Mouse (Mus musculus): ENCODE results near the gene Rassf4. TPM values are rescaled to one million over a fixed set of nuclear protein-coding genes. Genes with fewer than 3 reads are reported as not detected.

Gene Rassf4
- total and polyA plus RNA-seq, 3 experiments, result 17.3 to 69.0 (median 32.3) TPM

- peak; percentile 80 for TF ChIP-seq TCF12 (IDR thresholded peaks at IDR 0.05; ENCODE audit: low read depth, low read length)
- TF ChIP-seq HCFC1 (IDR thresholded peaks at IDR 0.05; ENCODE audit: low read depth, low read length), result no peak
- TF ChIP-seq GABPA (IDR thresholded peaks at IDR 0.05; ENCODE audit: insufficient replicate concordance, low read depth, low read length), result no peak
Observed at GRCm38 (mm10) chr6:116667382-116667781, 6.4 kb downstream of the Rassf4 start (continued).

- DNase-seq (ENCODE audit: extremely low read depth), result no peak
- Histone ChIP-seq H3K9ac (ENCODE audit: insufficient read depth, low read depth) (no peak overlapping the region), H3K27me3 (replicated peaks) (no peaks in the 10 kb centered on the region), H3K27ac (ENCODE audit: insufficient read depth, low read depth) (0 out of 2 replicates have a peak overlapping the region, but pooled peaks have one; percentile 15), H3K4me2 (ENCODE audit: insufficient read depth, low read depth, poor library complexity, severe bottlenecking) (peak overlapping the region; percentile 24; the same call in 1 of the 2 replicates), H3K4me1 (ENCODE audit: control insufficient read depth in 1 of 2, insufficient read depth in 2 of 2) (peaks cover 34 to 90% of the 10 kb centered on the region in 2 experiments), H3K36me3 (replicated peaks in 1 of 2; ENCODE audit: control insufficient read depth in 1 of 2, insufficient read depth in 1 of 2, low read length in 1 of 2) (peaks cover 17 to 57% of the 10 kb centered on the region in 2 experiments), H3K9me3 (replicated peaks; ENCODE audit: low read length) (no peaks in the 10 kb centered on the region), H3K4me3 (replicated peaks in 1 of 3; ENCODE audit: low read depth in 2 of 3, low read length in 2 of 3, poor library complexity in 1 of 3) (no peak overlapping the region), H3K79me2 (replicated peaks; ENCODE audit: control insufficient read depth, extremely low read depth, insufficient read depth, poor library complexity, severe bottlenecking) (peaks cover 77% of the 10 kb centered on the region)
- in situ Hi-C loops (cut with MboI; ENCODE audit: low pct_ligation_motif_present, low pct_unique_long_range_greater_than_20kb, low sequenced_read_pairs) (no loop called here), dilution Hi-C loops (cut with MboI; ENCODE audit: extremely low pct_ligation_motif_present, extremely low pct_unique_long_range_greater_than_20kb, low sequenced_read_pairs) (no loop called here)
- TF ChIP-seq KAT2A (IDR thresholded peaks at IDR 0.05; ENCODE audit: insufficient replicate concordance, low read length) (no peak), RAD21 (IDR thresholded peaks at IDR 0.05; ENCODE audit: low read depth, low read length) (no peak), CTCF (conservative IDR thresholded peaks at IDR 0.05 in 1 of 2, IDR thresholded peaks at IDR 0.05 in 1 of 2; ENCODE audit: low read depth in 2 of 2, low read length in 2 of 2) (no peak), MAX (IDR thresholded peaks at IDR 0.05; ENCODE audit: low read length) (no peak), PAX5 (IDR thresholded peaks at IDR 0.05; ENCODE audit: low read length) (no peak), TBP (conservative IDR thresholded peaks at IDR 0.05; ENCODE audit: low read depth, low read length) (no peak), NRF1 (IDR thresholded peaks at IDR 0.05; ENCODE audit: low read depth, low read length) (no peak), UBTF (IDR thresholded peaks at IDR 0.05; ENCODE audit: low read depth, low read length) (no peak), JUN (IDR thresholded peaks at IDR 0.05; ENCODE audit: insufficient read depth, low read depth, low read length) (no peak), USF1 (IDR thresholded peaks at IDR 0.05; ENCODE audit: low read depth, low read length) (no peak), POLR2AphosphoS2 (IDR thresholded peaks at IDR 0.05; ENCODE audit: low read depth, low read length) (no peak), GABPA (IDR thresholded peaks at IDR 0.05; ENCODE audit: insufficient replicate concordance, low read depth, low read length) (no peak), ZMIZ1 (IDR thresholded peaks at IDR 0.05; ENCODE audit: low read depth, low read length) (no peak), E2F4 (IDR thresholded peaks at IDR 0.05; ENCODE audit: insufficient replicate concordance, low read depth, low read length) (no peak), ZKSCAN1 (IDR thresholded peaks at IDR 0.05; ENCODE audit: borderline replicate concordance, low read depth, low read length) (no peak)
Observed at GRCm38 (mm10) chr6:116666892-116667291, 6.9 kb downstream of the Rassf4 start.

GRCm38 (mm10) chr6:116666085-116666750, 7.5 kb downstream of the Rassf4 start:
- in situ Hi-C loops (cut with MboI; ENCODE audit: low pct_ligation_motif_present, low pct_unique_long_range_greater_than_20kb, low sequenced_read_pairs) (no loop called here), dilution Hi-C loops (cut with MboI; ENCODE audit: extremely low pct_ligation_motif_present, extremely low pct_unique_long_range_greater_than_20kb, low sequenced_read_pairs) (no loop called here)
- Histone ChIP-seq H3K27me3 (replicated peaks) (no peaks in the 10 kb centered on the region), H3K4me1 (ENCODE audit: control insufficient read depth in 1 of 2, insufficient read depth in 2 of 2) (peaks cover 27 to 89% of the 10 kb centered on the region in 2 experiments), H3K9me3 (replicated peaks; ENCODE audit: low read length) (no peaks in the 10 kb centered on the region), H3K4me3 (replicated peaks in 1 of 3; ENCODE audit: low read depth in 2 of 3, low read length in 2 of 3, poor library complexity in 1 of 3) (no peak overlapping the region), H3K9ac (ENCODE audit: insufficient read depth, low read depth) (no peak overlapping the region), H3K79me2 (replicated peaks; ENCODE audit: control insufficient read depth, extremely low read depth, insufficient read depth, poor library complexity, severe bottlenecking) (peaks cover 76% of the 10 kb centered on the region), H3K36me3 (replicated peaks in 1 of 2; ENCODE audit: control insufficient read depth in 1 of 2, insufficient read depth in 1 of 2, low read length in 1 of 2) (peaks cover 21 to 62% of the 10 kb centered on the region in 2 experiments), H3K4me2 (ENCODE audit: insufficient read depth, low read depth, poor library complexity, severe bottlenecking) (no peak overlapping the region), H3K27ac (ENCODE audit: insufficient read depth, low read depth) (no peak overlapping the region)
- DNase-seq (ENCODE audit: extremely low read depth), result no peak
- TF ChIP-seq EP300 (IDR thresholded peaks at IDR 0.05; ENCODE audit: low read length) (no peak), BHLHE40 (IDR thresholded peaks at IDR 0.05; ENCODE audit: low read depth, low read length) (no peak), MAFK (IDR thresholded peaks at IDR 0.05; ENCODE audit: insufficient replicate concordance, low read length) (no peak), HCFC1 (IDR thresholded peaks at IDR 0.05; ENCODE audit: low read depth, low read length) (no peak), IRF4 (IDR thresholded peaks at IDR 0.05; ENCODE audit: low read depth, low read length) (no peak)

Data from CH12.LX (cell line).